Mouse (Mus musculus) G1E (cell line): ENCODE data around the gene Gmfg.

ENCODE experiments used
- CTCF ChIP-seq: IDR thresholded peaks from 2 replicates; pipeline ENCODE4 v1.5.1; 2012; ENCODE audit warnings: low read depth, low read length, inconsistent platforms, mixed read lengths
- GATA1 ChIP-seq: IDR thresholded peaks from 2 replicates; pipeline ENCODE4 v1.6.1; 2012; ENCODE audit warnings: borderline replicate concordance, low read length, inconsistent platforms, mixed read lengths
- GATA2 ChIP-seq: IDR thresholded peaks from 2 replicates; pipeline ENCODE4 v1.6.1; 2012; ENCODE audit warnings: low read depth, low read length, inconsistent platforms, borderline replicate concordance
- POLR2AphosphoS5 ChIP-seq: IDR thresholded peaks from 2 replicates; pipeline ENCODE4 v1.6.1; 2012; ENCODE audit warnings: low read depth, low read length, inconsistent platforms; ENCODE audit not compliant: insufficient replicate concordance
- TAL1 ChIP-seq: conservative IDR thresholded peaks from 2 replicates; pipeline ENCODE4 v1.6.1; 2012; ENCODE audit warnings: low read depth, low read length, inconsistent platforms, mixed read lengths

GRCm38 (mm10) chr7:28495426-28495825, 58.2 kb downstream of the Gmfg start:
- TF ChIP-seq CTCF (no peak), GATA1 (no peak), POLR2AphosphoS5 (no peak), TAL1 (no peak), GATA2 (no peak)
